Mouse (Mus musculus) liver, embryonic 13.5 days (tissue): ENCODE results near the gene Hcn2. TPM values are rescaled to one million over a fixed set of nuclear protein-coding genes. Genes with fewer than 3 reads are reported as not detected.

Source experiments
- ATAC-seq: fragments of 200-750 bp; cut with Nextera tagmentation; 2 replicates; pipeline ENCODE4 v1.8.0; 2017; ENCODE audit warnings: low read depth, mild to moderate bottlenecking, moderate number of reproducible peaks, moderate library complexity
- DNase-seq: peaks from one replicate; pipeline ENCODE4 v3.0.0; 2022
- H3K27ac ChIP-seq: fragments of 300-500 bp; sonication (generic); 2 replicates; pipeline ENCODE4 v1.5.1; 2015; ENCODE audit warnings: moderate library complexity, mild to moderate bottlenecking, inconsistent platforms
- H3K27me3 ChIP-seq: fragments of 300-500 bp; sonication (generic); 2 replicates; pipeline ENCODE4 v1.6.1; 2015; ENCODE audit warnings: mild to moderate bottlenecking, inconsistent platforms
- H3K36me3 ChIP-seq: fragments of 300-500 bp; sonication (generic); 2 replicates; pipeline ENCODE4 v1.6.1; 2015; ENCODE audit warnings: mild to moderate bottlenecking, inconsistent platforms
- H3K4me1 ChIP-seq: fragments of 300-500 bp; sonication (generic); replicated peaks from 2 replicates; pipeline ENCODE4 v1.6.1; 2015; ENCODE audit warnings: inconsistent platforms
- H3K4me2 ChIP-seq: fragments of 300-500 bp; sonication (generic); 2 replicates; pipeline ENCODE4 v1.6.1; 2015; ENCODE audit warnings: inconsistent platforms, mild to moderate bottlenecking, moderate library complexity
- H3K4me3 ChIP-seq: fragments of 300-500 bp; sonication (generic); replicated peaks from 2 replicates; pipeline ENCODE4 v1.5.1; 2015; ENCODE audit warnings: mild to moderate bottlenecking, inconsistent platforms
- H3K9ac ChIP-seq: fragments of 300-500 bp; sonication (generic); 2 replicates; pipeline ENCODE4 v1.6.1; 2015; ENCODE audit warnings: mild to moderate bottlenecking, inconsistent platforms
- H3K9me3 ChIP-seq: fragments of 300-500 bp; sonication (generic); replicated peaks from 2 replicates; pipeline ENCODE4 v1.6.1; 2016; ENCODE audit warnings: inconsistent platforms
- WGBS: fragments of 180-500 bp; shearing (Covaris S2); methylation state at CpG from one replicate; pipeline ENCODE4 v1.1.7; 2015; ENCODE audit not compliant: insufficient replicate concordance; 5-methylcytosine and 5-hydroxymethylcytosine counted together
- polyA plus RNA-seq: library from polyadenylated mRNA; unstranded; fragments of >200 nt; fragmentation: Nextera tagmentation; extraction: Ambion mirVana; gene quantifications from 2 replicates; pipeline ENCODE4 v1.2.1, GENCODE M21; 2015

The Hcn2 gene
- polyA plus RNA-seq, 1 experiment from 2014 or later, result not detected

GRCm38 (mm10) chr10:79729357-79729965 is 13.0 kb downstream of the Hcn2 start:
- Histone ChIP-seq H3K4me2 (no peak overlapping the region), H3K27me3 (peaks cover 15% of the 10 kb centered on the region), H3K4me1 (no peaks in the 10 kb centered on the region), H3K4me3 (no peak overlapping the region), H3K9me3 (0 out of 2 replicates have a peak, but pooled peaks cover 2% of the 10 kb centered on the region), H3K36me3 (peaks cover 5% of the 10 kb centered on the region), H3K27ac (no peak overlapping the region), H3K9ac (no peak overlapping the region)
- 69% methylated on average over 13 of the region's 13 CpGs for WGBS
- DNase-seq, result no peak
- no peak for ATAC-seq

DNA sequence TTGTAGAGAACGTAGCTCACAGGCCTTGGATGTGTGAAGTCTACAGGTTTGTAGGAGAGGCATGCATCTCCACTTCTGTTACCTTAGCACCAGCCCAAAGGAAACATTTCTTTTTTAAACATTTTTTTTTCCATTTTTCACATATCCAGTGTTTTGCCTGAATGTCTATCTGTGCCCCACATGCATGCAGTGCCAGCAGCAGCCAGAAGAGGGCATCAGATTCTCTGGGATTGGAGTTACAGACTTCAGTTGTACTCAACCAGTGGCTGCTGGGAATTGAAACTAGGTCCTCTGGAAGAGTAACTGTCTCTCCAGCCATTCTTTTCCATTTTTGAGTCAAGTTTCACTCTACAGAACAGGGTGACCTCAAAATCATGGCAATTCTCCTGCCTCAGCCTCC is 16.1 kb downstream of the Hcn2 start:
- Histone ChIP-seq H3K4me1 (no peaks in the 10 kb centered on the region), H3K27me3 (peaks cover 15% of the 10 kb centered on the region), H3K4me3 (no peak overlapping the region), H3K36me3 (peaks cover 35% of the 10 kb centered on the region), H3K27ac (no peak overlapping the region), H3K4me2 (no peak overlapping the region), H3K9me3 (peaks cover 14% of the 10 kb centered on the region; the same call in 1 of the 2 replicates), H3K9ac (no peak overlapping the region)
- ATAC-seq, result no peak
- 94% methylated on average over 1 of the region's 1 CpGs for WGBS
- no peak for DNase-seq

- WGBS, result 87% methylated on average over 15 of the region's 15 CpGs
- ATAC-seq, result no peak
- H3K36me3 ChIP-seq, result peaks cover 49% of the 10 kb centered on the region
These were observed 17.4 kb downstream of the Hcn2 start for GRCm38 (mm10) chr10:79733847-79734246.

DNA sequence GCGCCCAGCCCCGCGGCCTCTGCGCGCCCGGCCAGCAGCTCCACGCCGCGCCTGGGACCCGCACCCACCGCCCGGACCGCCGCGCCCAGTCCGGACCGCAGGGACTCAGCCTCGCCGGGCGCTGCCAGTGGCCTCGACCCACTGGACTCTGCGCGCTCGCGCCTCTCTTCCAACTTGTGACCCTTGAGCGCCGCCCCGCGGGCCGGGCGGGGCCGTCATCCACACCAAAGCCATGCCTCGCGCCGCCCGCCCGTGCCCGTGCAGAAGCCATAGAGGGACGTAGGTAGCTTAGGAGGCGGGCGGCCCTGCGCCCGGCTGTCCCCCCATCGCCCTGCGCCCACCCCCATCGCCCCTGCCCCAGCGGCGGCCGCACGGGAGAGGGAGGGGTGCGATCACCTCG is 18.9 kb downstream of the Hcn2 start:
- WGBS, result 59% methylated on average over 51 of the region's 52 CpGs
- 0 out of 2 replicates have a peak overlapping the region, but pooled peaks have one; percentile 10 for H3K4me2 ChIP-seq

More at GRCm38 (mm10) chr10:79733847-79734246, 17.4 kb downstream of the Hcn2 start:
- no peaks in the 10 kb centered on the region for H3K4me1 ChIP-seq
- DNase-seq, result no peak
- H3K27ac ChIP-seq, result no peak overlapping the region
- peaks cover 13% of the 10 kb centered on the region; the same call in 1 of the 2 replicates for H3K9me3 ChIP-seq
- peaks cover 7% of the 10 kb centered on the region for H3K27me3 ChIP-seq
- H3K4me3 ChIP-seq, result no peak overlapping the region
- H3K9ac ChIP-seq, result no peak overlapping the region
- no peak overlapping the region for H3K4me2 ChIP-seq

GRCm38 (mm10) chr10:79736706-79737105 is 20.3 kb downstream of the Hcn2 start:
- no peaks in the 10 kb centered on the region for H3K27me3 ChIP-seq
- H3K4me1 ChIP-seq, result no peaks in the 10 kb centered on the region
- no peak overlapping the region for H3K9ac ChIP-seq
- ATAC-seq (no peak), DNase-seq (no peak)
- 89% methylated on average over 14 of the region's 14 CpGs for WGBS
- H3K4me3 ChIP-seq, result no peak overlapping the region
- H3K36me3 ChIP-seq, result peaks cover 77% of the 10 kb centered on the region
- no peak overlapping the region for H3K4me2 ChIP-seq
- H3K9me3 ChIP-seq, result peaks cover 13% of the 10 kb centered on the region; the same call in 1 of the 2 replicates
- H3K27ac ChIP-seq, result no peak overlapping the region

More for the DNA sequence above, 18.9 kb downstream of the Hcn2 start:
- DNase-seq (no peak), ATAC-seq (no peak)
- Histone ChIP-seq H3K27me3 (no peaks in the 10 kb centered on the region), H3K4me1 (no peaks in the 10 kb centered on the region), H3K27ac (no peak overlapping the region), H3K4me3 (no peak overlapping the region; the same call in 1 of the 2 replicates), H3K9ac (no peak overlapping the region), H3K9me3 (peaks cover 13% of the 10 kb centered on the region; the same call in 1 of the 2 replicates), H3K36me3 (peaks cover 64% of the 10 kb centered on the region)

- no peaks in the 10 kb centered on the region for H3K4me1 ChIP-seq
- H3K9ac ChIP-seq, result no peak overlapping the region
- no peak overlapping the region for H3K4me3 ChIP-seq
- no peak overlapping the region for H3K4me2 ChIP-seq
- H3K27ac ChIP-seq, result no peak overlapping the region
- H3K36me3 ChIP-seq, result peaks cover 89% of the 10 kb centered on the region
- no peaks in the 10 kb centered on the region for H3K27me3 ChIP-seq
- 83% methylated on average over 10 of the region's 10 CpGs for WGBS
- H3K9me3 ChIP-seq, result peaks cover 13% of the 10 kb centered on the region; the same call in 1 of the 2 replicates
- ATAC-seq (0 out of 2 replicates have a peak, but pooled peaks have one; percentile 12), DNase-seq (no peak)
These were observed 21.8 kb downstream of the Hcn2 start for GRCm38 (mm10) chr10:79738259-79738658.

DNA sequence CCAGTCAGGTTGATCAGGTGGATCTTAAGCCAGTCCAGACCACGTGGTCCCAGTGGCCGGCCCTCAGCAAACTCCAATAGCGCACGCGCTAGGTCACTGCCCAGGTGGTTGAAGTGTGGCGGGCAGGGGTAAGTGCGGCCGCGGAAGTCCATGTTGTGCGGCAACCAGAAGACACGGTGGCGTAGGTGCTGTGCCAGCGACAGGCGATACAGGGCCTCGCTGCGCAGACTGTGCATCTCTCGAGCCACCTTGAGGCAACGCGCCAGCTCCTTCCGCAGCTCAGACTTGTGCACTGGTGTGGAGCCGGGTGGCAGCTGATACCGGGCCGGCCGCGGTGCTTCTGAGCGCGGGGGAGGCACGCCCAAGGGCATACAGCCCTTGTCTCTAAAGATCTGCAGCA is 22.8 kb downstream of the Hcn2 start:
- Histone ChIP-seq H3K4me2 (no peak overlapping the region), H3K4me1 (no peaks in the 10 kb centered on the region), H3K27ac (no peak overlapping the region), H3K27me3 (no peaks in the 10 kb centered on the region), H3K4me3 (no peak overlapping the region), H3K9me3 (peaks cover 13% of the 10 kb centered on the region; the same call in 1 of the 2 replicates), H3K36me3 (peaks cover 94% of the 10 kb centered on the region), H3K9ac (no peak overlapping the region)
- WGBS, result 88% methylated on average over 28 of the region's 28 CpGs
- DNase-seq (no peak), ATAC-seq (no peak)

DNA sequence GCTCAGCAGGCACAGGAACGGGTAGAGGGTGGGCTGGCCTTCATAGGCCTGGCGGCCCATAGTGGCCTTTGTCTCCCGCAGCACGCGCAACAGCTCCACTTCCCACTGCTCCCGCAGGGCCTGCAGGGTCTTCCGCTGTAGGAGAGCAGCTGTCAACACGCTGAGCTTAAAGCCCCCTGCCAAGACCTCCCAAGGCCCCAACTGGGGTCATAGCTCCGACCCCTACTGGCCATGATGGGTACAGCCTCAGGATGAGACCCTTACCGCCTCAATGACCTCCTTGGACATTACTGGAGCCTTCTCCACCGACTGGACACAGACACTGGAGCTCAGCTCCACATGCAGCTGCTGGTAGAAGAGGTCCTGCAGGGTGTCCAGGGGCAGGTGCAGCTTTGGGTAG is 24.4 kb downstream of the Hcn2 start:
- H3K4me3 ChIP-seq, result no peak overlapping the region
- DNase-seq (no peak), ATAC-seq (no peak)
- whole genome bisulfite sequencing, result 78% methylated on average over 11 of the region's 11 CpGs
- H3K36me3 ChIP-seq, result peaks cover 83% of the 10 kb centered on the region
- H3K9ac ChIP-seq, result no peak overlapping the region
- no peaks in the 10 kb centered on the region for H3K27me3 ChIP-seq
- peaks cover 9% of the 10 kb centered on the region for H3K4me1 ChIP-seq
- H3K9me3 ChIP-seq, result peaks cover 5% of the 10 kb centered on the region; the same call in 1 of the 2 replicates
- no peak overlapping the region for H3K27ac ChIP-seq
- H3K4me2 ChIP-seq, result no peak overlapping the region

- Histone ChIP-seq H3K4me2 (no peak overlapping the region), H3K27ac (no peak overlapping the region), H3K4me1 (peaks cover 22% of the 10 kb centered on the region), H3K9ac (no peak overlapping the region), H3K36me3 (peaks cover 60% of the 10 kb centered on the region), H3K4me3 (no peak overlapping the region), H3K9me3 (no peaks in the 10 kb centered on the region), H3K27me3 (no peaks in the 10 kb centered on the region)
- DNase-seq (no peak), ATAC-seq (no peak)
- whole genome bisulfite sequencing, result 85% methylated on average over 11 of the region's 11 CpGs
These were observed 26.7 kb downstream of the Hcn2 start for GRCm38 (mm10) chr10:79743161-79743560.

DNA sequence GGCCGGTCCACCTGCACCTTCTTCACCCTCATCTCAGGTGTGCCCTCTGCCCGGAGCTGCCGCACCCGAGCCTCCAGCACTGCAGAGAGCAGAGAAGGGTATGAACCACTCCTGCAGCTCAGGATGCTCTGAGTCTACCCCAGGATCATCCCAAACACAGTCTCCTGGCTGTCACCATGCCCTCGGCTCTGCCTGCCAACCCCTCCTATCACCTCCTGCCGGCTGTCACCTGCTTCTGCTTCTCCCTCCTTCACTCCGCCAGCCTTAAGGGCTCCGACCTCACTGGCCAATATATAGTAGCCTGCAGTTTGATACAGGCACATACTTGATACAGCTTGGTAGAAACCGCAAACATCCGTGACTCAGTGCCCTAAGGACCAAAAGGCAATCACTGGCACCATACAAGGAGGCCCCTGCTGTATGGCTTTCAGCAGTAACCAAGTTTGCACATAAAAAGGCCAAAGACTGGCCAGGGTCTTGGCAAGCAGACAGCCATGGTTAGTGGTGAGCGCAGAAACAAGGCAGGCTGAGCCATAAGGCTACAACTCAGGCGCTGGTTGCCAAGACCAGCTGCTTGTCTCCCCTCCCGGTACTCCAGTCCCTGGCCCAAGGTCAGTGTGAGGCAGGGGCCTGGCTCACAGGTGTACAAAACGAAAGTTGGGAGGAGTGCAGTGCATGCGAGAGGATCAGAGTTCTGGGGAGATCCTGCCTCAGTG is 27.4 kb downstream of the Hcn2 start:
- ATAC-seq (no peak), DNase-seq (no peak)
- H3K27ac ChIP-seq, result no peak overlapping the region
- WGBS, result 79% methylated on average over 15 of the region's 15 CpGs
- no peak overlapping the region for H3K4me3 ChIP-seq
- peaks cover 54% of the 10 kb centered on the region for H3K36me3 ChIP-seq
- no peak overlapping the region for H3K4me2 ChIP-seq
- peaks cover 25% of the 10 kb centered on the region for H3K4me1 ChIP-seq
- H3K27me3 ChIP-seq, result no peaks in the 10 kb centered on the region
- no peak overlapping the region for H3K9ac ChIP-seq
- no peaks in the 10 kb centered on the region for H3K9me3 ChIP-seq

DNA sequence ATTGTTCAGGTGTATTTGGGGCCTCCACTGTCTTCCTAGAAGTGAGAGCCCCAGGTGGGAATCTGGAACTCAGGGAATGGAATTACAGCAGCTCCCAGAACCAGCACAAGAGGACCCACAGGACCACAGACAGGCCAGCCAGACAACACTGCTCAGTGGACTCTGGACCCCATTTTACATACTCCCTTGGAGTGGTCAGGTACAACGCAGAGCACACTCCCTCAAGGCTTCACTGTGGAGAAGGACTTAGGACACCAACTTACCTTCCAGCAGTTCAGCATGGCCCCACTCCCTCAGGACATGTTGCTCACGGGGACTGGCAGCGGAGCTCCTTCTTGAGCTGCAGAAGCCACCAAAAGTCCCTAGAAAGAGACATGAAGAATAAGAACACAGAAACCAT is 29.0 kb downstream of the Hcn2 start:
- no peak for ATAC-seq
- Histone ChIP-seq H3K4me2 (peak overlapping the region; percentile 83), H3K9me3 (no peaks in the 10 kb centered on the region), H3K27ac (no peak overlapping the region; the same call in 1 of the 2 replicates), H3K4me3 (peak overlapping the region; percentile 73), H3K4me1 (peaks cover 36% of the 10 kb centered on the region), H3K36me3 (peaks cover 38% of the 10 kb centered on the region), H3K9ac (peak overlapping the region; percentile 80), H3K27me3 (no peaks in the 10 kb centered on the region)
- DNase-seq, result no peak
- WGBS, result 87% methylated on average over 3 of the region's 3 CpGs
